ENCODE assay signal across 7 mouse cellular contexts in genomic region chr4:134804765-134805164, GRCm38 (mm10). TPM values are rescaled to one million over a fixed set of nuclear protein-coding genes. Genes with fewer than 3 reads are reported as not detected.
DNase-seq lines count a peak whose midpoint lies in the region; ATAC-seq lines count a peak whose summit lies in the region.

No protein-coding gene starts in this region.

- no peak overlapping the region for H3K27ac ChIP-seq in intestine, embryonic 15.5 days

- ATAC-seq in CD4-positive, CD25-positive, alpha-beta regulatory T cell, adult 4 months = no peak
- no peak for ATAC-seq in intestine, embryonic 15.5 days

- H3K4me1 ChIP-seq in intestine, embryonic 15.5 days (replicated peaks) = no peaks in the 10 kb centered on the region

- no peak overlapping the region for H3K4me3 ChIP-seq in intestine, embryonic 15.5 days (replicated peaks)

- H3K27me3 ChIP-seq in intestine, embryonic 15.5 days (replicated peaks) = no peaks in the 10 kb centered on the region

- peak; percentile 60 for DNase-seq in urinary bladder, adult 2 months (ENCODE audit: low spot score)
- no peak for DNase-seq in urinary bladder, postnatal 10 days (ENCODE audit: low spot score)
- peak; percentile 52 to 75 for DNase-seq in cerebellum, postnatal 4 days (ENCODE audit: low spot score in 2 of 2)
- DNase-seq in kidney, postnatal 10 days = peak; percentile 85
- DNase-seq in skeletal muscle tissue, adult 2 months (ENCODE audit: low read depth, low spot score) = peak; percentile 93

- peaks cover 30% of the 10 kb centered on the region for H3K36me3 ChIP-seq in intestine, embryonic 15.5 days

- WGBS in intestine, embryonic 15.5 days = 67% methylated on average over 5 of the region's 5 CpGs

- no peak overlapping the region for H3K4me2 ChIP-seq in intestine, embryonic 15.5 days (replicated peaks)

- H3K9ac ChIP-seq in intestine, embryonic 15.5 days = no peak overlapping the region

- H3K9me3 ChIP-seq in intestine, embryonic 15.5 days = no peaks in the 10 kb centered on the region

RNA-seq across cellular contexts. Expression of gene Ldlrap1, which starts 36.9 kb away (rescaled TPM):
- polyA plus RNA-seq in urinary bladder, adult 2 months (2012; rRNA removed) = 17.9 and 21.4 TPM in 2 replicates
- 10 to 100 TPM; 26.1 to 42.4 TPM for polyA plus RNA-seq in CD4-positive, CD25-positive, alpha-beta regulatory T cell, adult 4 months (2017; shearing (Covaris generic))
- 15.9 and 18.6 TPM in 2 replicates for polyA plus RNA-seq in intestine, embryonic 15.5 days (2015; fragmentation: Nextera tagmentation; extraction: Ambion mirVana)

RNA-seq across cellular contexts. Expression of gene Maco1, which starts 48.4 kb away (rescaled TPM):
- polyA plus RNA-seq in urinary bladder, adult 2 months (2012; rRNA removed) = 35.6 and 38.0 TPM in 2 replicates
- polyA plus RNA-seq in CD4-positive, CD25-positive, alpha-beta regulatory T cell, adult 4 months (2017; shearing (Covaris generic)) = 1 to 10 TPM; 4.2 to 7.1 TPM
- polyA plus RNA-seq in intestine, embryonic 15.5 days (2015; fragmentation: Nextera tagmentation; extraction: Ambion mirVana) = 28.6 and 31.2 TPM in 2 replicates

RNA-seq across cellular contexts. Expression of gene Rhd, which starts 59.6 kb away (rescaled TPM):
- 0.15 and 0.48 TPM in 2 replicates for polyA plus RNA-seq in urinary bladder, adult 2 months (2012; rRNA removed)
- polyA plus RNA-seq in CD4-positive, CD25-positive, alpha-beta regulatory T cell, adult 4 months (2017; shearing (Covaris generic)) = under 1 TPM in 1 of 2 experiments, not detected in 1; 0.75 TPM
- polyA plus RNA-seq in intestine, embryonic 15.5 days (2015; fragmentation: Nextera tagmentation; extraction: Ambion mirVana) = 7.9 and 8.4 TPM in 2 replicates
